Mouse (Mus musculus) C2C12 (cell line): ENCODE results near the gene Itpr1. TPM values are rescaled to one million over a fixed set of nuclear protein-coding genes. Genes with fewer than 3 reads are reported as not detected.

ENCODE experiments used
- H3K27me3 ChIP-seq: one replicate; pipeline ENCODE4 v1.6.1; 2011; ENCODE audit not compliant: control insufficient read depth, insufficient read depth, insufficient read length
- H3K36me3 ChIP-seq: one replicate; pipeline ENCODE4 v1.6.1; 2011; ENCODE audit not compliant: control insufficient read depth, insufficient read depth
- H3K4me3 ChIP-seq: one replicate; pipeline ENCODE4 v1.5.1; 2011; ENCODE audit warnings: mild to moderate bottlenecking, control low read depth; ENCODE audit not compliant: poor library complexity, insufficient read depth, severe bottlenecking
- H3K79me2 ChIP-seq: one replicate; pipeline ENCODE4 v1.6.1; 2011; ENCODE audit not compliant: control insufficient read depth, insufficient read depth
- H3K79me3 ChIP-seq: one replicate; pipeline ENCODE4 v1.6.1; 2011; ENCODE audit warnings: low read depth, control low read depth
- H3ac ChIP-seq: one replicate; pipeline ENCODE3; 2011; ENCODE audit warnings: low read depth; ENCODE audit not compliant: control insufficient read depth, insufficient read length
- CEBPB ChIP-seq: IDR thresholded peaks from one replicate; pipeline ENCODE4 v1.6.1; 2011; ENCODE audit warnings: low read depth, mild to moderate bottlenecking, control low read depth, moderate library complexity
- CTCF ChIP-seq: IDR thresholded peaks from one replicate; pipeline ENCODE4 v1.5.1; 2011; ENCODE audit not compliant: control insufficient read depth, insufficient read depth, insufficient read length
- FOSL1 ChIP-seq: IDR thresholded peaks from one replicate; pipeline ENCODE4 v1.8.0; 2011; ENCODE audit warnings: mild to moderate bottlenecking, low read length; ENCODE audit not compliant: poor library complexity, insufficient read depth, severe bottlenecking
- MAX ChIP-seq: IDR thresholded peaks from one replicate; pipeline ENCODE4 v1.6.1; 2011; ENCODE audit warnings: mild to moderate bottlenecking, control low read depth
- MYOD1 ChIP-seq: IDR thresholded peaks from one replicate; pipeline ENCODE4 v1.6.1; 2011; ENCODE audit warnings: low read depth; ENCODE audit not compliant: control insufficient read depth, insufficient read length
- MYOG ChIP-seq: IDR thresholded peaks from one replicate; pipeline ENCODE4 v1.6.1; 2011; ENCODE audit not compliant: control insufficient read depth, insufficient read length; ENCODE audit errors: extremely low read depth
- USF1 ChIP-seq: IDR thresholded peaks from one replicate; pipeline ENCODE4 v1.6.1; 2011; ENCODE audit warnings: low read depth, mild to moderate bottlenecking, control low read depth, moderate library complexity
- polyA plus RNA-seq: library from polyadenylated mRNA; unstranded; fragments of >200 nt; fragmentation: generic; extraction: Trizol; gene quantifications from one replicate; pipeline ENCODE4 v1.2.1, GENCODE M21; 2012; ENCODE audit warnings: missing spikeins

Gene Itpr1
- polyA plus RNA-seq, 1 experiment: 4.9 TPM

GRCm38 (mm10) chr6:108335202-108335823 is 122.4 kb downstream of the Itpr1 start:
- Histone ChIP-seq H3ac (no peak overlapping the region), H3K79me3 (no peaks in the 10 kb centered on the region), H3K79me2 (no peaks in the 10 kb centered on the region)

GRCm38 (mm10) chr6:108336506-108336905 is 123.6 kb downstream of the Itpr1 start:
- Histone ChIP-seq H3K36me3 (no peaks in the 10 kb centered on the region), H3K79me2 (no peaks in the 10 kb centered on the region), H3K4me3 (no peak overlapping the region), H3ac (no peak overlapping the region), H3K79me3 (no peaks in the 10 kb centered on the region), H3K27me3 (no peaks in the 10 kb centered on the region)
- TF ChIP-seq MYOD1 (no peak), USF1 (no peak), CEBPB (no peak), MYOG (no peak)

More at GRCm38 (mm10) chr6:108335202-108335823, 122.4 kb downstream of the Itpr1 start:
- TF ChIP-seq MYOG (no peak), USF1 (no peak), MYOD1 (no peak), FOSL1 (no peak), CTCF (no peak), CEBPB (no peak), MAX (no peak)
- Histone ChIP-seq H3K4me3 (no peak overlapping the region), H3K36me3 (no peaks in the 10 kb centered on the region), H3K27me3 (no peaks in the 10 kb centered on the region)

GRCm38 (mm10) chr6:108337289-108337688 is 124.4 kb downstream of the Itpr1 start:
- Histone ChIP-seq H3ac (no peak overlapping the region), H3K27me3 (no peaks in the 10 kb centered on the region), H3K79me3 (no peaks in the 10 kb centered on the region), H3K79me2 (no peaks in the 10 kb centered on the region), H3K36me3 (no peaks in the 10 kb centered on the region), H3K4me3 (no peak overlapping the region)
- TF ChIP-seq CTCF: no peak
- TF ChIP-seq USF1: no peak
- no peak for TF ChIP-seq MYOG
- TF ChIP-seq CEBPB: no peak

GRCm38 (mm10) chr6:108338362-108338761 is 125.5 kb downstream of the Itpr1 start:
- no peaks in the 10 kb centered on the region for H3K27me3 ChIP-seq
- H3K79me3 ChIP-seq: no peaks in the 10 kb centered on the region
- H3K79me2 ChIP-seq: no peaks in the 10 kb centered on the region
- no peak for TF ChIP-seq MAX
- TF ChIP-seq FOSL1: no peak
- no peak for TF ChIP-seq CTCF
- TF ChIP-seq MYOG: no peak
- no peak for TF ChIP-seq MYOD1
- no peak for TF ChIP-seq CEBPB
- no peak for TF ChIP-seq USF1
- H3K4me3 ChIP-seq: no peak overlapping the region
- no peak overlapping the region for H3ac ChIP-seq
- H3K36me3 ChIP-seq: no peaks in the 10 kb centered on the region

- Histone ChIP-seq H3K79me2 (no peaks in the 10 kb centered on the region), H3K36me3 (no peaks in the 10 kb centered on the region), H3ac (no peak overlapping the region), H3K27me3 (no peaks in the 10 kb centered on the region), H3K4me3 (no peak overlapping the region), H3K79me3 (no peaks in the 10 kb centered on the region)
- no peak for TF ChIP-seq CEBPB
- no peak for TF ChIP-seq USF1
- TF ChIP-seq MYOD1: no peak
- no peak for TF ChIP-seq MAX
- no peak for TF ChIP-seq FOSL1
- TF ChIP-seq MYOG: no peak
- TF ChIP-seq CTCF: no peak
These were observed 130.1 kb downstream of the Itpr1 start for GRCm38 (mm10) chr6:108342989-108343388.

GRCm38 (mm10) chr6:108343781-108344310 is 130.9 kb downstream of the Itpr1 start:
- no peaks in the 10 kb centered on the region for H3K36me3 ChIP-seq
- H3K79me2 ChIP-seq: no peaks in the 10 kb centered on the region
- no peak overlapping the region for H3K4me3 ChIP-seq
- no peak overlapping the region for H3ac ChIP-seq
- TF ChIP-seq CTCF: no peak
- no peak for TF ChIP-seq MAX
- TF ChIP-seq FOSL1: no peak
- TF ChIP-seq MYOG: no peak
- no peak for TF ChIP-seq CEBPB
- TF ChIP-seq USF1: no peak
- no peak for TF ChIP-seq MYOD1
- H3K27me3 ChIP-seq: no peaks in the 10 kb centered on the region
- H3K79me3 ChIP-seq: no peaks in the 10 kb centered on the region
